Mouse (Mus musculus) kidney, adult 2 months (tissue): ENCODE results near the gene Celf2.

Source experiments
- CTCF ChIP-seq: fragments of 200-500 bp; conservative IDR thresholded peaks from 2 replicates; pipeline ENCODE4 v1.5.1; 2011; ENCODE audit warnings: low read depth, mild to moderate bottlenecking, control low read depth, low read length, moderate library complexity, mixed read lengths; ENCODE audit not compliant: insufficient read depth, insufficient read length
- POLR2A ChIP-seq: fragments of 200-500 bp; IDR thresholded peaks from one replicate; pipeline ENCODE4 v1.6.1; 2011; ENCODE audit warnings: low read depth, low read length, control low read depth

DNA sequence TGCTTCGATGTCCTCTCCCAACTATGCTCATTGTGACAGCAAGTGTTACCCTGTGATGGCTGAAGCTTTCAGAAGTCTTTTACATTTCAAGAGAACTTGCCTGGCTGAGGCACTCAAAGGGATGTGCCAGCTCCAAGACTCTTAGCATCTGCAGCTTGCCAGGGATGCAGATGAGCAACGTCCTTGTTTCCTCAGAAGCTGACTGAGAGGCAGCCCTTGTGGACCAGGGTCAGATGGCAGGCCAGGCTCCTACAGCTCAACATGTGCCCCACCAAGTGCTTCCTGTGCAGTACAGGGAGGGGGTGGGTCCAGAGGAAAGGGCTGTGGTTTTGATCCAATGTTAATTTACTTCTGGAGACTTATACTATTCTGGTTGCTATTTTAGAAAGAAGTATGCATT is 285.8 kb downstream of the Celf2 start:
- no peak for TF ChIP-seq CTCF
- no peak for TF ChIP-seq POLR2A
